Mouse (Mus musculus) left cerebral cortex, adult 8-10 months (tissue): ENCODE measurements around the gene Gm45194. TPM values are rescaled to one million over a fixed set of nuclear protein-coding genes. Genes with fewer than 3 reads are reported as not detected.

ENCODE experiments used
- DNase-seq, 2 experiments: peaks; one replicate each; pipeline ENCODE4 v3.0.0; 2022; ENCODE audit warnings: low spot score in 2 of 2
- total RNA-seq, 4 experiments: library from RNA; stranded (reverse); gene quantifications; 2 replicates each; pipeline ENCODE4 v1.2.4; 2022

Gm45194 gene
- total RNA-seq = under 1 TPM in 2 of 4 experiments, not detected in 2; 0.30 to 0.39 TPM

DNA sequence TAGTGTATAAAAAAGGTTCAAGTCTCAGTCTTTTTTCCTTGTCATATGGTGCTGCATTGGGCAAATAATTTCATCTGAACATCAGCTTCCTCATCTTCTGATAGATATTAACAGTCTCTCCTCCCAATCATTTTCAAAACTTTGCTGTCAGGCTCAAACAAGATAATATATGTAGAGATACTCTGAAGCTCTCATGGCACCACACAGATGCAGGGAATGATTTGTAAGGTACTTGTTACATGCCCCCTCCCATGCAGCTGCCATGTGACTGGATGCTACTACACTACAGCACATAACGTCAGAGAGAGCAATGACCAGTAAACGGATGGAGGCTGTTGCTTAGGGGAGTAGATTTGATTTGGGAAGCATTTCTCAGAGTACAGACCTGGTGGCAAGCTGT, at the start of gene Gm45194:
Gm45194 (plus strand) TSS at position 301 of the 400 bp plus-strand sequence.
- DNase-seq = no peak

DNA sequence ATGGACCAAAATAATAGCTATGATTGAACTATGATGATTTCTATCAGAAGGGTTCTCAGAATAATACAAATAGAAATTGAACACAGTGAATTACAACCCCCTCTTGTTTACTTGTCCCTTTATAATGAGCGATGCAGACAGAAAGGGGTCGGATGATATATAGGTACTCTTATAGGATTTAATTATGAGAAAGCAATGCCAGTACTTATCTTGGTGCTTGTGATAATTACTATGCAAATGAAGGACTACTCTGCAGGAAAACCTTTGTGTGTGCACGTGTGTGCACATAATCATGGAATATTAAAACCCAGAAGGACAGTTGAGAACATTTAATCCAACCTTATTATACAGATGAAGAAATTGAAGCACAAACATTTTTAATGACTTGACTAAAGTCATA, 35.3 kb upstream of the Gm45194 start:
- no peak for DNase-seq

DNA sequence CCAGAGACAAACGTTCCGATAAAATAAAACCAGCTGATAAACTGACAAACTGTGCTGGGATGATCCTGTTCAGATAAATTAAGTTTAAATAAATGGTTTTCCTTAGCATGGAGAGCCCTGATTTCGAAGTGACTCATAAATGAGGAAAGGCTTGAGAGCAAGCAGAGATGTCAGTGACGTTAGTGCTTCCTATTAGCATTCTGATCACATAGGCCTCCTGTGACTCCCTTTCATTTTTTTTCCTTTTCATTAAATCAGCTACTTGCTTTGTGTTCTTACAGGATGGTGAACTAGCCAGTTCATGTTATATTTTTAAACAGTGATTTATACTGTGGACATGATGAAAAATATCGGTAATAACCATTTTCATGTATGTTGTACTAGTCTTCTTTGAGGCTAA, 9.9 kb upstream of the Gm45194 start:
- DNase-seq = no peak

DNA sequence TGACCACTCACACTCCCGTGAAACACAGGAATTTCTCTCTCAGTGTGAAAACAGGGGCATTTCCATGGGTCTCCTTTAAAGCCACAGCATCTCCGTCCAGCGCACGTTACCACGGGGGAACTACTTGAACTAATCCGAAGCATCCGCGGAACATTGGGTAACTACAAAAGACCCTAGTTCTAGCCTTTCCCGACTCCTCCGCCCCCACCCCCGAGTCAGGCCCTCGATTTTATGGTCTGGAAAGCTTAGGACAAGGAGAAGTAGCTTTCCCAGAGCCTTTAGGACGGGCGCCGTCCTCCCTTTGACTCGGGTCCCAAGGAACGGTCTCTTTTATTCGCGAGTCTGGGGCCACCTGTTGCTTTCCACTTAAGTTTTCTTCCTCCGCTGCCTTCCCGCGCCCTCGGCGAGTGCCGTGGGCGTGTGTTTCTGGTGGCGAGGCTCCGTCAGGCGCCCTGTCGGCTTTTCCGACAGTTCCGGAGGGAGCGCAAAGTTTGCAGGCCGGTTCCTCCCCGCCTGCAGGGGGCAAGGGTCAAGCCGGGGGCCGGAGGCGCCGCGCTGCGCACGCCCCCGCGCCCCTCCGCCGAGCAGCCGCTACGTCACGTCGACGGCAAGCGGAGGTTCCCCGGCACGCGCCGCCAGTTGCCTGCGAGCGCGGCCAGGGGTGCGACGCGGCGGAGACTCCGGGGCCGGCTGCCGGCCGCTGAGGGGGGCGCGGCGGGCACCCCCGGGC, 3.3 kb downstream of the Gm45194 start:
- DNase-seq = no peak

DNA sequence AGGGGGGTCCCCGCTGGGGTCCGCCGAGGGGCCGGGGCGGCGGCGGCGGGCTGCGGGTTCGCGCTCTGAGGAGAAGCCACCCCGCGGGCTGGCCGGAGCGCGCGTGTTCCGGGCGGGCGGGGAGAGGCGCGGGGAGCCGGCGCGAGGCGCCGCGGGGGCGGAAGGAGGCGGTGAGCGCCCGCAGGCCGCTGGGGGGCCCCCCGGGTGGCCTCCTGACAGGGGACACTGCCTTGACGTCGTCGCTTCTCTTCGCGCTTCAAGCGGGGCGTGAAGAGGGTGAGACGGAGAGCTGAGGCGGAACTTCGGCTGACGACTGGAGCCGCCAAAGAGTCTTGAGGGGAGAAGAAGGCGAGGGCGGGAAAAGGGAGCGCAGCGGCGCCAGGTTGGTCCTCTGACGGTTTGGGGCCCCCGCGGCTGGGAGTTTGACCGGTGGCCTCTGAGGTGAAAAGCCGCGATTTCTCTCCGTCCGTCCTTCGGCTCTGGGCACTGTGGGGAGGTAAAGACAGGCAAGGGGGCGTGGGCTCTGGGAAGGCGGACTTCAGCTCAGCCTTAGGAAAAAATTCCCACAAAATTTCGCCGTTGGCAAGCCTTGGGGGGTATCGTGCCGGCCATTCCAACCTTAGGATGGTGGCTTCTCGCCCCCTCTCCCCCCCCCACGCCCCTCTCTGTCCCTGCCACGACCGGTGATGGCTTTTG, 4.0 kb downstream of the Gm45194 start:
- DNase-seq = no peak

DNA sequence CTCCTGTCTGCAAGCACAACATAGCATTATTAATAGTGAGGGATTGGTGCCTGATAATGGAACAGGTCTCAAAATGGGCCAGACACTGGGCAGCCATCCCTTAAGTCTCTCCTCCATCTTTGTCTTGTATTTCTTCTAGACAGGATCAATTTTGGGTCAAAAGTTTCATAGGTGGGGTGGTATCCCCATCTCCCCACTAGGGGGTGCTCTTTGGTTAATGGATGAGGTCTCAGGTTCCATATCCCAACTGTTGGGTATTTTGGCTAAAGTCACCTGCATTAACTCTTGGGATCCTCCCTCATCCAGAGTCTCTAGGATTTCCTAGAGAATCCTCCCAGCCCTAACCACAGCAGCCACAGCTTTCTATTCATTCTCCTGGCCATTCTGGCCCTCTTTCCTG, 26.2 kb downstream of the Gm45194 start:
- no peak for DNase-seq

DNA sequence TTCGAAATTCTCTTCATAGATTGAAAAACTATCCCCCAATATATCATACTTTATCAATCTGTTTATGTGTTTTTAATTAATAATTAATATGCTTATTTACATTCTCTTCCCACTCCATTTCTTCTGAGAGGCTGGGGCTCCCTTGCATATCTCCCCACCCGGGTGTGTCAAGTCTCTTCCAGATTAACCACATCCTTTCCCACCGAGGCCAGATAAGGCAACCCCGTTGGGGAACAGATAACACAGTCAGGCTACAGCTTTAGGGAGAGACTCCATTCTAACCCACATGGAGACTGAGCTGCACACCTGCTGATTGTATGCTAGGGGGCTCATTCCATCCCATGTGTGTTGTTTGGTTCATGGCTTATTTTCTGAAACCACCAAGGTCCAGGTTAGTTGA, 69.7 kb downstream of the Gm45194 start:
- DNase-seq = no peak

DNA sequence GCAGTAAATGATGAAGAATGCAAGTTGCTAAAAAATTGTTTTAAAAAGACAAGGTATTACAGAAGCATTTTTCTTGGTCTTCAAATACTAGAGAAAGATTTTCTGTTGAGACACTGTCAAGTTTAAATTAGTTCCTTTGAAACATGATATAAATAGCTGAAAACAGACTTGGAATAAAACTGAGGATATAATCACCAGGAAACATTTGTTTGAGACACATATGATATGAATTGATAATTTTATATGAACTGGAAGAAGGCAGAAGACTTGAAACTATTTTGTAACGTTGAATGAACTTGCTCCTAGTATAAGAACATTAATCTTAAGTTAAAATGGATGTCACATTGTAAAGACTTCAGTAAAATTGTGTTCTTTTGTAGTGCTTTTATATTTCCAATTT, 108.5 kb downstream of the Gm45194 start:
- no peak for DNase-seq

DNA sequence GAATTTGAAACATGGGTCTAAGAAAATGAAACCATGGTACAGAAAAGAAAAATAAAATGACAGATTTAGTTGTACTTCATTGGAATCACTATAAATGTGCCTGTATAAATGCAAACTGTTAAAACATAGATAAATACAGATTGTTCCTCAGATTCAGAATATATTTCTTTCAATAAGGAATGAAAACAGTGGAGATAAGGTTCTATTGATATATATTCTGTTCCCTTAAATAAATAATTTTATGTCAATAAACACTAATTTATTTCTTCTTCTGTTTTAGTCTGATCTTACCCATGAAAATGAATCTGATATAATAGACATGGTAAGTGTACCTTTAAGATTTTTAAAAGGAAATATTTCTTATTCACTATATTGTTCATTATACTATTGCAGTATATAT, 119.5 kb downstream of the Gm45194 start, which contains the start of gene Tex16:
Tex16 (plus strand) TSS at position 301 of the 400 bp plus-strand sequence.
- no peak for DNase-seq

DNA sequence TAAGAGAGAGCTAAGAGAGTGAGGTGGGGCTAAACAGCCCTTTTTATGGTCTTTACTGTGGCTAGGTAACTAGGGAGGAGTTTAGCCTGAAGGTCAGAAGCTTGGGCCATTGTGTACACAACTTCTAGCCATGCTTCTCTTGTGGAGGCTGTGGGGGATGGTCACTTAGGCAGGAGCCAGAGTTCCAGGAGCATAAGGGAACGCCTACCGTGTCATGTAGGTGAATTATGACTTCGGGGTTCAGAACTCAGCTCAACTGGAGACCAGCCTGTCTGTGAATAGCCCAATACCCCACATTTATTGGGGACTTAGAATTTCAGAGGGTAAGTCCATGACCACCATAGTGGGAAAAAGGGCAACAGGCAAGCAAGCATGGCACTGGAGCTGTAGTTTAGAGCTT, 347.6 kb downstream of the Gm45194 start, which contains the start of gene 4933403O08Rik:
4933403O08Rik (plus strand) TSS at position 301 of the 400 bp plus-strand sequence.
- no peak for DNase-seq

DNA sequence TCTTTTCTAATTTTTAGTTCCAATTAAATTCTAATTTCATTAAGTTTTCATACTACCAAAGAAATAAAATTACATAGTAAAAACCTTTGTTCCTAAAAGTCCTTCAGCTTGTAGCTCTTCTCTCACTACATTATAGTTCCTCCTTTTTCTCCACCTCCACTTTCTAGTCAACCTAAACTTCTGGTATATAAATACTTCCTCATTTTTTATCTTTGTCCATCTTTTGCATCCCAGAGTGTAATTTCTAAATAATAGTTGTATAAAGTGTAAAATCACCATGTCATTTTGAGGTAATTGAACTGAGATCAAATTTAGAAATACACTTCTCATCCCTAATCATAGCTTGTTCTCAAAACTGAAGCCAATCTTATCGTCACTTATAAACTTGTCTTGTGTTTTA, 351.7 kb downstream of the Gm45194 start:
- DNase-seq = no peak

DNA sequence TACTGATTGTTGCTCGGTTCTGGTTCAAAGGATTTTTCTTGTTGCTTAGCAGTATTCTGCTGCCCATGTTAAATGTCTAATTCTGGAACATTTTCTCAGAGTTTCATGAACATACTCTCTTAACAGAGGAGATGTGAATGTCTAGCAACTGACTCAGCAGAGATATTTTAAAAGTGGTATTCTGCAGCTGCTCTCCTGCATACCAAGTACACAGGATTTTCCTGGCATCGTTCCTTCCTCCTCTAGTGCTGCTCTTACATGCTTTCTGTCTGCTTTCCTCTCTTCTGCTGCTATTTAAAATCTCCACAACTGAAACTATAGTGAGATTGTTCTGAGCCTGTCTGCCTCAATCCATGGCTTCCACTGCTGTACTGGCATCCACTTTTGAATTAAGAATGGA, 364.3 kb downstream of the Gm45194 start:
- DNase-seq = peak in 1 of 2 experiments; percentile 47

DNA sequence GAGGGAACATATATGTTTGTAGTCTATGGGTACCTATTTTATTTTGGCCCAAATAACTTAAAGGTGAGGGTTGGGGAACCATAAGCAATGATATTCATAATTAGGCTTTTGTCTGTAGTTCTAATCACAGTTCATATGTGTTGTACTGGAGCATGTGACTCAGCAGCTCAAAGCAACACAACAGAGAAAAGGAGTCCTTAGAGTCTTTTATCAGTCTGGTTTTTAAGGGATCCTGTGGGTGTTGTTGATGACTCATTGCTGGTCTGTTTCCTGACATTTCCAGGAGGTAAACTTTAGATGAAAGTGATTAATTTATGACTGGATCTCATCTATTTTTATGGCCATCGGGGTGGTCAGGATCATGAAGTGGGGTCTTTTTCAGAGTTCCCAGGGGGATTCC, 382.4 kb downstream of the Gm45194 start:
- DNase-seq = no peak

Other genes starting within 250 kb of the Gm45194 start
- gene Hdx, start 194.3 kb upstream of the Gm45194 start, total RNA-seq = 1 to 10 TPM; 3.9 to 4.4 (median 4.2) TPM
- not detected for gene Tex16, start 119.6 kb downstream of the Gm45194 start, total RNA-seq